Mouse (Mus musculus) small intestine, adult 2 months (tissue): ENCODE measurements around the gene Ptpn14.

Source experiments
- CTCF ChIP-seq: fragments of 200-500 bp; IDR thresholded peaks from 2 replicates; pipeline ENCODE4 v1.5.1; 2012; ENCODE audit warnings: low read depth, mild to moderate bottlenecking, control low read depth, inconsistent platforms, low read length, moderate library complexity, mixed read lengths; ENCODE audit not compliant: insufficient replicate concordance, insufficient read length; ENCODE audit errors: extremely low read depth
- POLR2A ChIP-seq: fragments of 200-500 bp; IDR thresholded peaks from 2 replicates; pipeline ENCODE4 v1.6.1; 2012; ENCODE audit warnings: low read depth, mild to moderate bottlenecking, control low read depth, inconsistent platforms, low read length, moderate library complexity

GRCm38 (mm10) chr1:189814385-189814784, 86.3 kb downstream of the Ptpn14 start:
- TF ChIP-seq POLR2A (no peak), CTCF (no peak)
